Mouse (Mus musculus) telencephalon, adult 2 months (tissue): Measurements from ENCODE around the gene Ank2.

Experiments used
- DNase-seq: peaks from one replicate; pipeline ENCODE4 v3.0.0-alpha.2; 2011; ENCODE audit warnings: low read depth, low spot score

Gene Ank2

DNA sequence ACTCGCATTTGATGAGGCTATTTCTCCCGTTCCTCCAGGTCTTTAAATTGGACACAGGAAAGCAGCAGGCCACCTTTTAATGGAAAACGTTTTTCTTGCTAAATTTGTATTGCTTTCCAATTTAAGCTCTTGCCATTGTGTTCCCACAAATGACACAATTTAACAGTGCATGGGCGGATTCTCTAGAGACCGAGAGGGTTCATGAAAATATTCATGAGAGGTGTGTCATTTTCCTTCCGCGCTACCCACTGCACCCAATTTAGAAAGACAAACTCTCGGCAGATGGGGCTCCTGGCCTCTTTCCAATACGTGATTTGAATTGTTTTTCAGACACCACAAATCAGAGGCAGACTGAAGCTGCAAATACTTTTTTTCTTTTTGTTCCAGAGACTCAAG, 205.7 kb downstream of the Ank2 start:
- DNase-seq = peak; percentile 96

DNA sequence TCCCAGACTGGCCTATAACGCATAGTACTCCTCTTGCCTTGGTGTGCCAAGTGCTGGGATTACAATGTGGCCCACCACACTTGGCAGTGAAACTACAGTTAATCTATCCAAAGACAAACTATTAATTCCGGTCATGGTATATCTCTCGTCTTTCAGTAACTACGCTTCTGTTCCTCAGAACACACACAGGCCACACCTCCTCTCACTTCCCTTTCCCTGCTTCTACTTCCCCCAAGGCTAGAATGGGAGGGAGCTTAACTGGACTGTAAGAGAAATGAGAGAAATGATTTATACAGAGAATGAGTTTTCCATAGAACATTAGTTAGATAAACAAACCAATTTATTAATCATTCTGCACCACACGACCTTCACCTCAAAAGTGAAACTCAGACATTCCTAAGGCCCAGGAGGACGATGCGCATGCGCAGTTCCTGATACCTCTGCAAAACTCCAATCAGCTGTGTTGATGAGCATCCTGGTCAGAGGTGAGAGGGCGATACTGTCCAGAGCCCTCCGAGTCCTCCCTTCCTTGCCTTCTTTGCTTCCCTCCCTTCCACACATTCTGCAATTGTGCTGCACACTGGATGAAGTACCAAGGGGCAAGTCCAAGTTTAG, 206.2 kb downstream of the Ank2 start:
- no peak for DNase-seq

DNA sequence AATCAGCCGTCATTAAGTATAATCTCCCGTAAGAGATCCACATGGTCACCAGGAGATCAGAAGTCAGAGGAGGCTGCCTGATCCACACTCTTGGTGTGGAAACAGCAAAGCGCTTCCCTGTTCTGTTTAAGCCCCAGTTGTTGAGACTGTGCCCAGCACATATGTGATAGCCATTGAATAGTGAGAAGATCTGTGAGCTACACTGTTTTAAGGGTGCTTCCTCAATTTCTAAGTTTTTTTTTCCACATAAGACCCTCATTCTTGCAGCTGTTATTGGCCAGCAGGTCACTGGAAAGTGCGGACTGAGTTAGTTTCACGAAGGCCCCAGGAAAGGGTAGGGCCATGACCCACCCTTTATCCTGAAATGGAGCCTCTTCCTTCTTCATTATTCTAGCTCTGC, 216.9 kb downstream of the Ank2 start:
- no peak for DNase-seq

GRCm38 (mm10) chr3:127281390-127281789, 217.8 kb downstream of the Ank2 start:
- no peak for DNase-seq

DNA sequence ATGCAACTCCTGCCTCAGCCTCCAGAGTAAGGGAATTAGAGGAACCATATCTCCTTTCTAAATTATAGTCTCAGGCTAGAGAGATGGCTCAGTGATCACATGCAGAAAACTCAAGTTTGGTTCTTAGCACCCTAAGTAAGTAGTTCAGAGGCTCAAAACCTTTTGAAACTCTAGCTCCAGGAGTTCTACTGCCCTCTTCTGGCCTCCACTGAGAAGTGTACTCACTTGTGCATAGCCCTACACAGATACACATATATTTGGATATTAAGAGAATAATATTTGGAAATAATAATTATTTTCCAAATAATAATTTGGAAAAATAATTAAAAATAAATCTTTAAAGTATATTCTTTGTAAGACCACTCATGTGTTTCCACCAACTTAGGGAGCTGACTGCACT, 218.8 kb downstream of the Ank2 start:
- no peak for DNase-seq

DNA sequence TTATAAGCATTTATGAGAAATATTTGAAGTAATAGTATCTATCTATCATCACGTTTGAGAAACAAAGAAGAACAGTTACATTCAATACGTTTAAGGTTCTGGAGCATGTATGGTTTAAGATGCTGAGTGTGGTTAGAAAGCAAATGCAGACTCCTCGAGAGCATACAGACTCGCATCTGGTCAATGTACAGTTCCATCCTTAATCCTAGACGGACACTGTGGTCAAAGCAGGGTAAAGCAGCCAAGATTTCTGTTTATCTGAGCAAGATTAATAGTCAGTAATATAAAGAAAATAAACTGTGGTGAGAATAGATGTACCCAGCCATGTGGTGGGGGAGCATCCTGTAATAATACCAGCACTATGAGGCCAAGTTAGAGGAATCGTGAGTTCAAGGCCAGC, 223.2 kb downstream of the Ank2 start:
- no peak for DNase-seq

- DNase-seq = no peak
Measured at GRCm38 (mm10) chr3:127272801-127273200, 226.3 kb downstream of the Ank2 start.

DNA sequence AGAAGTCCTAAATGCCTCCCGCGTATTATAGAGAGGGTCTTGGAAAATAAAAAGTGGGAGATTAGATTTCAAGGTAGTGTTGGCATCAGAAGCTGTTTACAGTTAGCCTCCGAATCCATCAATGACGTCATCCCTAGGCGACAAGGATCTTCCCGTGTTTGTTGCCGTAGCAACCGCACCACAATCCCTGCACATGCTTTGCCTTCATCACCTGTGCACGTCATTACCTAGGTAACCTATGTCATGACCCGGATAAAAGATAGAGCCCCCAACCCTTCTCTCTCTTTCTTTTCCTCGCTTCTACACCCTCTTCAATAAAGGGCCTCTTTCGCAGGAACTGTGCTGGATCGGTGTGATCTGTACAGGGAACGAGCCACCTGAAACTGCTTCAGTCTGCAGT, 229.5 kb downstream of the Ank2 start:
- DNase-seq = no peak

- no peak for DNase-seq
Measured at GRCm38 (mm10) chr3:127267846-127268245, 231.3 kb downstream of the Ank2 start.

- peak; percentile 81 for DNase-seq
Measured at GRCm38 (mm10) chr3:127265732-127266131, 233.4 kb downstream of the Ank2 start.

DNA sequence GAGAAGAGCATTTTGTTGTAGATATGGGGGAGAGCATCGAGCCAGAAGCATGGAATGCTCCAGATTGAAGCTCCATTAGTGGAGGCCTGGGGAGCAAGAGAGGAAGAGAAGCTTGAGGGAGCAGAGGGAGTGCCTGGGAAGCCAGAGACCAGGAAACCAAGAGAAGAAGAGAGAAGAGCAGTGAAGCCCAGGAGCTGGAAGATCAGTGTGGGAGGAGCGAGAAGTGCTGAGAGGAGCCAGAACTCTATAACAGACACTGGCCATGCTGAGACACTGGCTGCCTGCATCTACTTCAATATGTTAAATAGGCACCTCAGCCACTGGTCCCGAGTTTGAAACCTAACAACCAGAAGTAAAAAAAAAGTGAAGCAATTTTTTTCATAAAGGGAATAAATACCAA, 234.0 kb downstream of the Ank2 start:
- DNase-seq = peak; percentile 54

- no peak for DNase-seq
Measured at GRCm38 (mm10) chr3:127260786-127261166, 238.4 kb downstream of the Ank2 start.

DNA sequence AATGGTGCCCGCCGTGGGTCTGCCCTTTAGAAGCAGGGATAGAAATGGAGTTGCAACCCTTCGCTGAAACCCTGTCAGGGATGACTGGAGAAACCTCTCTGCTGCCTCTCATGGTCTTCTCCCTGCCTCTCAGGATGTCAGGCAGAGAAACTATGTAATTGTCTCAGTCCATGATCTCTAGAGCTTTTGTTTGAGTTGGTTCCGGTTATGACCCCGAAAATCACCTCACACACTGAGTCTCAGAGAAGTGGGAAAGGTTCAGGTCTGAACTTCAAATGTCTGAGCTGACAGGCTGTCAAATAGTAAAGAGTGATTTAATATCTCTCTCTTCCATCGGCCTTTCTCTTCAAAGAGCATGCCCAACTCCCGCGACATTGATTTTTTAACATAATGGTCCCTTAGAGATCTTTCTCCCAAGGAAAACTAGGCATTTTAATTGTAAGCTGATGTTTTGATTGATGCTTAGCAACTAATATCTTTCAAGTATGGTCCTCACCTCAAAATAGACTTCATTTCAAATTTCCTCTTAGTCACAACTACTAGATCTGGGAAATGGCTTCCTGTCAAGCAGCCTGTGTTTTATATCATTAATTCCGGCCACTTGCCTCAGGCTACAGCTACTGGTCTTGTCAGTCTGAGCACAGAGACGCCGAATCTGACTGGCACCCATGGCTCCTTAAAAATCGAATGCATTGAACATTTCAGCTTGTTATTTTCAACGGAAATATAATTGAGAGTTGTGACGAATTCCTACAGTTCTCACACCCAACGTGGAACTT, 239.0 kb downstream of the Ank2 start:
- DNase-seq = no peak

DNA sequence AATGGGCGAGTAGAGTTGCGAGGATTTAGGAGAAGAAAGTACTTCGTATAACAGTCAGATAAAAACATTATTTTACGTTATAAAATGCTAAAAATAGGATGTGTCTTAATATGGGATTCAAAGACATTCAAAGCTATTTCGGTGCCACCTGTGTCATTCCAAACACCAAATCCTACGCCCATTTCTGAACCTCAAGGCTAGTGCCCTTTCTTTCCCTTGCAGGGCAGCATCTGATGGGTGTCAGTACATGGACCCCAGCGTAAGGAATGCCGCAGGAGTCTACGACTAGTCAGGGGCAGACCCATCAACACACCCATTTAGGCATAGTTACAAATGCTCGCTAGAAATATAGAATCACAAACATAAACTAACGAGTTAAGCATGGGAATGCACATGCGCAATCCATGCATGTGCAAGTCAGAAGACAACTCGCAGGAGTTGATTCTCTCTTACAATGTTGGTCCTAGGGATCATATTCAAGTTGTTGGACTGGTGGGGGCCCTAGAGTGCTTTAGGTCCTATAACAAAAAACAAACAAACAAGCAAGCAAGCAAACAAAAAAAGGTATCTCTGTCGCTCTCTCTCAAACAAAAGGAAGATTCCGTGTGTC, 240.6 kb downstream of the Ank2 start:
- no peak for DNase-seq

DNA sequence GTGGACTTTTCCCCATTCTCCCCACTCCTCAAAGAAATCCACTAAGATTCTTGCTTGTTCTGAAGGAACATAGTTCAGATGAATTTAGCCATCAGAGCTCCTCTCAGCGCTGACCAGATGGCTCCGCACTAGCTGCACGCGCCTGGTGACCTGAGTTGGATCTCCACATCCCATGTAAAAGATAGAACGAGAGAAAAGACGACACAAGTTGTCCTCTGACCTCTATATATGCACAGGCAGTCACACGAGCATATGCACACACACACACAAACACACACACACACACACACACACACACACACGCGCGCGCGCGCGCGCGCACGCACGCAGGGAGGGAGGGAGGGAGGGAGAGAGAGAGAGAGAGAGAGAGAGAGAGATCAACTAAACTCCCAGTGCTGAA, 241.2 kb downstream of the Ank2 start:
- no peak for DNase-seq

- DNase-seq = peak; percentile 59
Measured at GRCm38 (mm10) chr3:127257279-127257925, 241.7 kb downstream of the Ank2 start.

DNA sequence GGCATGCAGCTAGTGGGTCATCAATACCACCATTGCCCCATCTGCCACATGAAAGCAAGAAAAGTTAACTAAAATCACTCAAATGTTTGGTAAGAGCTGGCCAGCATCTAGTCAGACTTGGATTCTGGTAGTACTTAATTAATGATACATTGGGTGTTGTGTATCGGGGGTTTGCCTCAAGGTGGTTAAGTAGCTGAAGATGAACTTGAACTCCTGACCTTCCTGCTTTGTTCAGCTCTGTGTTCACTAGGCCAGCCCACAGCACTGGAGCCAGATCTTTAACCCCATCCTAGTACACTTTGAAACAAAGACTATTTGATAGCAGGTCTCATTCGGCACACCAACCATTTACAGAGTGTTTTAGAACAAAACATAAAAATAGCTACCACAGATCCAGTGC, 242.5 kb downstream of the Ank2 start:
- no peak for DNase-seq

DNA sequence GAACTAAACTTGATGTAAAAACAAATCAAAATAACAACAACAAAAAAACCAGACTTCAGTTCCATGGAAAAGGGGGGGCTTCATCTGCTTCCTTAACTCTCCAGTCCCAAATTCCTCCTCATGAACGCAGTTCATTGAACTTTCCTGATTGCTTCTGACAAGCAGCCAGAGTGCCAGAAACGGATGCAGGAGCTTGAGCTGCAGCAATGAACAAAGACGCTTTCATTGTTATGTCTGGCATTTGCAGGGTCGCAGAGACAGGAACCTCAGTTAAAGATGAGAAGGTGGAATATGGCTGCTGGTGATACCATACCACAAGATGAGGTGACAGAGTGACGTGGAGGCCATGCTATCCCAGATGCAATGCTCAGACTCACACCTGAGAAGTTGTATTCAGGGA, 248.2 kb downstream of the Ank2 start:
- DNase-seq = no peak

GRCm38 (mm10) chr3:127248611-127249010, 250.5 kb downstream of the Ank2 start:
- DNase-seq = no peak

DNA sequence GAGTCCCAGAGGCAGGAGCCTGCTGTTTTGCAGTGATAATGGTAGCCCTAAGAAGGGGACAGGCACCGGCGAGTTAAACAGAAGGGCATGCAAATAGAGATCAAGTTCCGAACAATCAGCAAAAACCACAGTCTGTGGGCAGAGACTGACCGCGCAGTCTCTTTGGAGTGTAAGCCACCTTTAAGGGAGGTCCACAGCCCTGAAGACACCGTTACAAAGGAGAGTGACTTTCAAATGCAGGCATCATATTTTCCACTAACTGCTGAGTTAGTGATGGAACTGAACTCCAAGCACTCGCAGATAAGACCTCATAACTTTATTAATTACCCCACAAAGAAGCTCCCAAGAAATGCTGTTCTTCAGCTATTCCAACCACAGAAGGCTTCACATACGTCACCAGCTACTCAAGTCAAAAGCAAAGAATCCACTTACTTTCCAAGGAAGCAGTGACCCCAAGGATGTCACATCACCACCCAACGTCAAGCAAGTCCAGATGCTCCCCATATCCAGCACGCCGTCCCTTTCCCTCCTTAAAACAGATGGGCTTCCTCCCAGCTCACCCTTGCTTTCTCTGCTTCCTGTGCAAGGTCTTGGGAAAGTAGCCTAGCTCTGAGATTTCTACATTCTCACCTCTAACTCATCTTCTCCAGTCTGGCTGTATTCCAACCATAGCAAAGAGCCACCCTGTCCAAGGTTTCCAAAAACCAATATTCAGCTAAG, 252.0 kb downstream of the Ank2 start:
- DNase-seq = no peak

- no peak for DNase-seq
Measured at GRCm38 (mm10) chr3:127243928-127244642, 255.1 kb downstream of the Ank2 start.
